Mouse (Mus musculus): ENCODE measurements at regions not wholly inside any gene's neighbourhood (a gene's known extent, or its start where the extent isn't known, plus 50 kb on each side); places are given as distances from the start of the nearest gene placed in this dataset.

- Histone ChIP-seq H3K4me2 (ENCODE audit: insufficient read depth, low read depth, poor library complexity, severe bottlenecking) (no peak overlapping the region), H3K9ac (ENCODE audit: insufficient read depth, low read depth) (no peak overlapping the region), H3K4me3 (replicated peaks in 1 of 3; ENCODE audit: low read depth in 2 of 3, low read length in 2 of 3, poor library complexity in 1 of 3) (no peak overlapping the region), H3K79me2 (replicated peaks; ENCODE audit: control insufficient read depth, extremely low read depth, insufficient read depth, poor library complexity, severe bottlenecking) (no peaks in the 10 kb centered on the region), H3K36me3 (replicated peaks in 1 of 2; ENCODE audit: control insufficient read depth in 1 of 2, insufficient read depth in 1 of 2, low read length in 1 of 2) (no peaks in the 10 kb centered on the region), H3K9me3 (replicated peaks; ENCODE audit: low read length) (no peaks in the 10 kb centered on the region), H3K27me3 (replicated peaks) (no peaks in the 10 kb centered on the region), H3K27ac (ENCODE audit: insufficient read depth, low read depth) (no peak overlapping the region), H3K4me1 (ENCODE audit: control insufficient read depth in 1 of 2, insufficient read depth in 2 of 2) (no peaks in the 10 kb centered on the region)
- in situ Hi-C loops (cut with MboI; ENCODE audit: low pct_ligation_motif_present, low pct_unique_long_range_greater_than_20kb, low sequenced_read_pairs) (no loop called here), dilution Hi-C loops (cut with MboI; ENCODE audit: extremely low pct_ligation_motif_present, extremely low pct_unique_long_range_greater_than_20kb, low sequenced_read_pairs) (no loop called here)
- DNase-seq (ENCODE audit: extremely low read depth) = no peak
- no peak for TF ChIP-seq HCFC1 (IDR thresholded peaks at IDR 0.05; ENCODE audit: low read depth, low read length)
- TF ChIP-seq MXI1 (IDR thresholded peaks at IDR 0.05; ENCODE audit: low read depth, low read length) = no peak
- TF ChIP-seq USF1 (IDR thresholded peaks at IDR 0.05; ENCODE audit: low read depth, low read length) = no peak
- TF ChIP-seq ETS1 (conservative IDR thresholded peaks at IDR 0.05; ENCODE audit: low read depth, low read length) = no peak
- no peak for TF ChIP-seq MAZ (IDR thresholded peaks at IDR 0.05; ENCODE audit: low read depth, low read length)
- no peak for TF ChIP-seq CTCF (conservative IDR thresholded peaks at IDR 0.05 in 1 of 2, IDR thresholded peaks at IDR 0.05 in 1 of 2; ENCODE audit: low read depth in 2 of 2, low read length in 2 of 2)
- TF ChIP-seq CHD2 (IDR thresholded peaks at IDR 0.05; ENCODE audit: low read length) = no peak
- no peak for TF ChIP-seq SIN3A (IDR thresholded peaks at IDR 0.05; ENCODE audit: low read length)
Observed at GRCm38 (mm10) chr9:79269646-79270213, 448.9 kb downstream of the Col12a1 start.

GRCm38 (mm10) chr9:79270256-79270655, 448.4 kb downstream of the Col12a1 start:
- in situ Hi-C loops (cut with MboI; ENCODE audit: low pct_ligation_motif_present, low pct_unique_long_range_greater_than_20kb, low sequenced_read_pairs) = no loop called here
- no peaks in the 10 kb centered on the region for H3K27me3 ChIP-seq (replicated peaks)
- dilution Hi-C loops (cut with MboI; ENCODE audit: extremely low pct_ligation_motif_present, extremely low pct_unique_long_range_greater_than_20kb, low sequenced_read_pairs) = no loop called here
- TF ChIP-seq ETS1 (conservative IDR thresholded peaks at IDR 0.05; ENCODE audit: low read depth, low read length) = no peak
- no peak for TF ChIP-seq SIN3A (IDR thresholded peaks at IDR 0.05; ENCODE audit: low read length)
- no peak for TF ChIP-seq HCFC1 (IDR thresholded peaks at IDR 0.05; ENCODE audit: low read depth, low read length)
- TF ChIP-seq TBP (conservative IDR thresholded peaks at IDR 0.05; ENCODE audit: low read depth, low read length) = no peak
- no peak for TF ChIP-seq JUND (conservative IDR thresholded peaks at IDR 0.05; ENCODE audit: low read depth, low read length)
- no peak for TF ChIP-seq USF1 (IDR thresholded peaks at IDR 0.05; ENCODE audit: low read depth, low read length)
- TF ChIP-seq CHD1 (IDR thresholded peaks at IDR 0.05; ENCODE audit: low read depth, low read length) = no peak
- TF ChIP-seq RCOR1 (conservative IDR thresholded peaks at IDR 0.05; ENCODE audit: low read depth, low read length) = no peak
- no peak for TF ChIP-seq CHD2 (IDR thresholded peaks at IDR 0.05; ENCODE audit: low read length)
- TF ChIP-seq KAT2A (IDR thresholded peaks at IDR 0.05; ENCODE audit: insufficient replicate concordance, low read length) = no peak
- no peak for TF ChIP-seq MAZ (IDR thresholded peaks at IDR 0.05; ENCODE audit: low read depth, low read length)
- no peak for TF ChIP-seq NRF1 (IDR thresholded peaks at IDR 0.05; ENCODE audit: low read depth, low read length)
- TF ChIP-seq ELF1 (IDR thresholded peaks at IDR 0.05; ENCODE audit: low read depth, low read length) = no peak
- no peak overlapping the region for H3K4me2 ChIP-seq (ENCODE audit: insufficient read depth, low read depth, poor library complexity, severe bottlenecking)
- H3K36me3 ChIP-seq (replicated peaks in 1 of 2; ENCODE audit: control insufficient read depth in 1 of 2, insufficient read depth in 1 of 2, low read length in 1 of 2) = no peaks in the 10 kb centered on the region
- H3K4me3 ChIP-seq (replicated peaks in 1 of 3; ENCODE audit: low read depth in 2 of 3, low read length in 2 of 3, poor library complexity in 1 of 3) = no peak overlapping the region
- H3K79me2 ChIP-seq (replicated peaks; ENCODE audit: control insufficient read depth, extremely low read depth, insufficient read depth, poor library complexity, severe bottlenecking) = no peaks in the 10 kb centered on the region
- no peak overlapping the region for H3K9ac ChIP-seq (ENCODE audit: insufficient read depth, low read depth)
- no peaks in the 10 kb centered on the region for H3K4me1 ChIP-seq (ENCODE audit: control insufficient read depth in 1 of 2, insufficient read depth in 2 of 2)
- no peak overlapping the region for H3K27ac ChIP-seq (ENCODE audit: insufficient read depth, low read depth)
- no peaks in the 10 kb centered on the region for H3K9me3 ChIP-seq (replicated peaks; ENCODE audit: low read length)
- DNase-seq (ENCODE audit: extremely low read depth) = no peak
